Mouse (Mus musculus): Measurements from ENCODE around the gene Fga. TPM values are rescaled to one million over a fixed set of nuclear protein-coding genes. Genes with fewer than 3 reads are reported as not detected.

Gene Fga
- polyA plus RNA-seq, 1 experiment, result not detected

- no peaks in the 10 kb centered on the region for H3K79me2 ChIP-seq (ENCODE audit: control insufficient read depth, insufficient read depth)
- H3ac ChIP-seq (ENCODE audit: control insufficient read depth, insufficient read length, low read depth), result no peak overlapping the region
- no peak for TF ChIP-seq CEBPB (IDR thresholded peaks at IDR 0.05; ENCODE audit: low read depth)
- no peak for TF ChIP-seq CTCF (IDR thresholded peaks at IDR 0.05; ENCODE audit: control insufficient read depth, insufficient read depth, insufficient read length)
- TF ChIP-seq MAX (IDR thresholded peaks at IDR 0.05), result no peak
- no peak for TF ChIP-seq FOSL1 (IDR thresholded peaks at IDR 0.05; ENCODE audit: insufficient read depth, low read length, poor library complexity, severe bottlenecking)
- TF ChIP-seq MYOG (IDR thresholded peaks at IDR 0.05; ENCODE audit: control insufficient read depth, extremely low read depth, insufficient read length), result no peak
- no peak for TF ChIP-seq MYOD1 (IDR thresholded peaks at IDR 0.05; ENCODE audit: control insufficient read depth, insufficient read length, low read depth)
- TF ChIP-seq USF1 (IDR thresholded peaks at IDR 0.05; ENCODE audit: low read depth), result no peak
- H3K27me3 ChIP-seq (ENCODE audit: control insufficient read depth, insufficient read depth, insufficient read length), result peaks cover 14% of the 10 kb centered on the region
- H3K36me3 ChIP-seq (ENCODE audit: control insufficient read depth, insufficient read depth), result no peaks in the 10 kb centered on the region
- H3K79me3 ChIP-seq (ENCODE audit: low read depth), result no peaks in the 10 kb centered on the region
- no peak overlapping the region for H3K4me3 ChIP-seq (ENCODE audit: insufficient read depth, poor library complexity, severe bottlenecking)
Measured at GRCm38 (mm10) chr3:83012636-83013035, 13.2 kb upstream of the Fga start.

- Histone ChIP-seq H3K36me3 (ENCODE audit: control insufficient read depth, insufficient read depth) (no peaks in the 10 kb centered on the region), H3K27me3 (ENCODE audit: control insufficient read depth, insufficient read depth, insufficient read length) (peaks cover 10% of the 10 kb centered on the region), H3K79me2 (ENCODE audit: control insufficient read depth, insufficient read depth) (no peaks in the 10 kb centered on the region), H3K79me3 (ENCODE audit: low read depth) (no peaks in the 10 kb centered on the region), H3K4me3 (ENCODE audit: insufficient read depth, poor library complexity, severe bottlenecking) (no peak overlapping the region), H3ac (ENCODE audit: control insufficient read depth, insufficient read length, low read depth) (no peak overlapping the region)
- TF ChIP-seq MYOG (IDR thresholded peaks at IDR 0.05; ENCODE audit: control insufficient read depth, extremely low read depth, insufficient read length), result no peak
- TF ChIP-seq MYOD1 (IDR thresholded peaks at IDR 0.05; ENCODE audit: control insufficient read depth, insufficient read length, low read depth), result no peak
- no peak for TF ChIP-seq CTCF (IDR thresholded peaks at IDR 0.05; ENCODE audit: control insufficient read depth, insufficient read depth, insufficient read length)
- no peak for TF ChIP-seq USF1 (IDR thresholded peaks at IDR 0.05; ENCODE audit: low read depth)
- TF ChIP-seq FOSL1 (IDR thresholded peaks at IDR 0.05; ENCODE audit: insufficient read depth, low read length, poor library complexity, severe bottlenecking), result no peak
- TF ChIP-seq MAX (IDR thresholded peaks at IDR 0.05), result no peak
- no peak for TF ChIP-seq CEBPB (IDR thresholded peaks at IDR 0.05; ENCODE audit: low read depth)
Measured at GRCm38 (mm10) chr3:83013951-83014350, 11.9 kb upstream of the Fga start.

GRCm38 (mm10) chr3:83016236-83016635, 9.6 kb upstream of the Fga start:
- no peak for TF ChIP-seq MAX (IDR thresholded peaks at IDR 0.05)
- no peak for TF ChIP-seq MYOG (IDR thresholded peaks at IDR 0.05; ENCODE audit: control insufficient read depth, extremely low read depth, insufficient read length)
- no peak for TF ChIP-seq CTCF (IDR thresholded peaks at IDR 0.05; ENCODE audit: control insufficient read depth, insufficient read depth, insufficient read length)
- TF ChIP-seq FOSL1 (IDR thresholded peaks at IDR 0.05; ENCODE audit: insufficient read depth, low read length, poor library complexity, severe bottlenecking), result no peak
- TF ChIP-seq CEBPB (IDR thresholded peaks at IDR 0.05; ENCODE audit: low read depth), result no peak
- TF ChIP-seq MYOD1 (IDR thresholded peaks at IDR 0.05; ENCODE audit: control insufficient read depth, insufficient read length, low read depth), result no peak
- TF ChIP-seq USF1 (IDR thresholded peaks at IDR 0.05; ENCODE audit: low read depth), result no peak
- Histone ChIP-seq H3K79me3 (ENCODE audit: low read depth) (no peaks in the 10 kb centered on the region), H3ac (ENCODE audit: control insufficient read depth, insufficient read length, low read depth) (no peak overlapping the region), H3K27me3 (ENCODE audit: control insufficient read depth, insufficient read depth, insufficient read length) (peaks cover 7% of the 10 kb centered on the region), H3K79me2 (ENCODE audit: control insufficient read depth, insufficient read depth) (no peaks in the 10 kb centered on the region), H3K4me3 (ENCODE audit: insufficient read depth, poor library complexity, severe bottlenecking) (no peak overlapping the region), H3K36me3 (ENCODE audit: control insufficient read depth, insufficient read depth) (no peaks in the 10 kb centered on the region)

GRCm38 (mm10) chr3:83020387-83020786, 5.5 kb upstream of the Fga start:
- no peaks in the 10 kb centered on the region for H3K36me3 ChIP-seq (ENCODE audit: control insufficient read depth, insufficient read depth)

GRCm38 (mm10) chr3:83021176-83021575, 4.7 kb upstream of the Fga start:
- Histone ChIP-seq H3K27me3 (ENCODE audit: control insufficient read depth, insufficient read depth, insufficient read length) (no peaks in the 10 kb centered on the region), H3K4me3 (ENCODE audit: insufficient read depth, poor library complexity, severe bottlenecking) (no peak overlapping the region), H3ac (ENCODE audit: control insufficient read depth, insufficient read length, low read depth) (no peak overlapping the region), H3K36me3 (ENCODE audit: control insufficient read depth, insufficient read depth) (no peaks in the 10 kb centered on the region), H3K79me2 (ENCODE audit: control insufficient read depth, insufficient read depth) (no peaks in the 10 kb centered on the region), H3K79me3 (ENCODE audit: low read depth) (no peaks in the 10 kb centered on the region)
- TF ChIP-seq CEBPB (IDR thresholded peaks at IDR 0.05; ENCODE audit: low read depth), result no peak
- no peak for TF ChIP-seq FOSL1 (IDR thresholded peaks at IDR 0.05; ENCODE audit: insufficient read depth, low read length, poor library complexity, severe bottlenecking)
- TF ChIP-seq USF1 (IDR thresholded peaks at IDR 0.05; ENCODE audit: low read depth), result no peak
- no peak for TF ChIP-seq CTCF (IDR thresholded peaks at IDR 0.05; ENCODE audit: control insufficient read depth, insufficient read depth, insufficient read length)

More at GRCm38 (mm10) chr3:83020387-83020786, 5.5 kb upstream of the Fga start:
- H3K27me3 ChIP-seq (ENCODE audit: control insufficient read depth, insufficient read depth, insufficient read length), result no peaks in the 10 kb centered on the region
- TF ChIP-seq CTCF (IDR thresholded peaks at IDR 0.05; ENCODE audit: control insufficient read depth, insufficient read depth, insufficient read length) (no peak), MYOG (IDR thresholded peaks at IDR 0.05; ENCODE audit: control insufficient read depth, extremely low read depth, insufficient read length) (no peak), USF1 (IDR thresholded peaks at IDR 0.05; ENCODE audit: low read depth) (no peak), MAX (IDR thresholded peaks at IDR 0.05) (no peak), MYOD1 (IDR thresholded peaks at IDR 0.05; ENCODE audit: control insufficient read depth, insufficient read length, low read depth) (no peak)
- no peak overlapping the region for H3K4me3 ChIP-seq (ENCODE audit: insufficient read depth, poor library complexity, severe bottlenecking)
- no peak overlapping the region for H3ac ChIP-seq (ENCODE audit: control insufficient read depth, insufficient read length, low read depth)
- no peaks in the 10 kb centered on the region for H3K79me3 ChIP-seq (ENCODE audit: low read depth)
- no peaks in the 10 kb centered on the region for H3K79me2 ChIP-seq (ENCODE audit: control insufficient read depth, insufficient read depth)

GRCm38 (mm10) chr3:83025036-83025435, 840 bp upstream of the Fga start:
- H3K4me3 ChIP-seq (ENCODE audit: insufficient read depth, poor library complexity, severe bottlenecking), result no peak overlapping the region
- H3K36me3 ChIP-seq (ENCODE audit: control insufficient read depth, insufficient read depth), result no peaks in the 10 kb centered on the region
- no peaks in the 10 kb centered on the region for H3K27me3 ChIP-seq (ENCODE audit: control insufficient read depth, insufficient read depth, insufficient read length)
- no peak overlapping the region for H3ac ChIP-seq (ENCODE audit: control insufficient read depth, insufficient read length, low read depth)
- H3K79me3 ChIP-seq (ENCODE audit: low read depth), result no peaks in the 10 kb centered on the region
- TF ChIP-seq MAX (IDR thresholded peaks at IDR 0.05), result no peak
- no peak for TF ChIP-seq CTCF (IDR thresholded peaks at IDR 0.05; ENCODE audit: control insufficient read depth, insufficient read depth, insufficient read length)
- no peak for TF ChIP-seq FOSL1 (IDR thresholded peaks at IDR 0.05; ENCODE audit: insufficient read depth, low read length, poor library complexity, severe bottlenecking)
- no peak for TF ChIP-seq MYOD1 (IDR thresholded peaks at IDR 0.05; ENCODE audit: control insufficient read depth, insufficient read length, low read depth)
- TF ChIP-seq CEBPB (IDR thresholded peaks at IDR 0.05; ENCODE audit: low read depth), result no peak
- no peak for TF ChIP-seq USF1 (IDR thresholded peaks at IDR 0.05; ENCODE audit: low read depth)
- no peak for TF ChIP-seq MYOG (IDR thresholded peaks at IDR 0.05; ENCODE audit: control insufficient read depth, extremely low read depth, insufficient read length)
- no peaks in the 10 kb centered on the region for H3K79me2 ChIP-seq (ENCODE audit: control insufficient read depth, insufficient read depth)

All from C2C12 (cell line).